Mouse (Mus musculus) liver, adult 2 months (tissue): ENCODE data around the gene Hist1h3d. TPM values are rescaled to one million over a fixed set of nuclear protein-coding genes. Genes with fewer than 3 reads are reported as not detected.
"Not testable (repeated sequence)": the region's sequence is repeated elsewhere in the genome, so short reads cannot be mapped to it uniquely, and the experiment has no call there.

Experiments used
- DNase-seq: peaks from one replicate; pipeline ENCODE4 v3.0.0-alpha.2; 2011; ENCODE audit warnings: low read depth, low spot score; ENCODE audit errors: extremely low read depth
- H3K27ac ChIP-seq: fragments of 200-500 bp; replicated peaks from 2 replicates; pipeline ENCODE4 v1.5.1; 2012; ENCODE audit warnings: low read depth, mild to moderate bottlenecking, control low read depth, inconsistent platforms, low read length; ENCODE audit not compliant: insufficient read depth
- H3K27me3 ChIP-seq: fragments of 200-500 bp; 2 replicates; pipeline ENCODE4 v1.6.1; 2012; ENCODE audit warnings: mild to moderate bottlenecking, moderate library complexity, low read length, inconsistent platforms; ENCODE audit not compliant: control insufficient read depth, insufficient read depth
- H3K36me3 ChIP-seq: fragments of 200-500 bp; 2 replicates; pipeline ENCODE4 v1.6.1; 2012; ENCODE audit warnings: low read length, inconsistent platforms; ENCODE audit not compliant: control insufficient read depth, insufficient read depth
- H3K4me1 ChIP-seq: fragments of 200-500 bp; 2 replicates; pipeline ENCODE4 v1.6.1; 2011; ENCODE audit warnings: low read length; ENCODE audit not compliant: control insufficient read depth, insufficient read depth
- H3K4me3 ChIP-seq: fragments of 200-500 bp; 2 replicates; pipeline ENCODE4 v1.5.1; 2011; ENCODE audit warnings: low read depth, mild to moderate bottlenecking, control low read depth, low read length, moderate library complexity; ENCODE audit not compliant: insufficient read depth
- H3K79me2 ChIP-seq: fragments of 200-500 bp; 2 replicates; pipeline ENCODE4 v1.6.1; 2012; ENCODE audit warnings: inconsistent platforms, mild to moderate bottlenecking, low read length, moderate library complexity; ENCODE audit not compliant: control insufficient read depth, insufficient read depth
- H3K9ac ChIP-seq: fragments of 200-500 bp; 2 replicates; pipeline ENCODE4 v1.6.1; 2012; ENCODE audit warnings: low read depth, mild to moderate bottlenecking, control low read depth, inconsistent platforms, low read length
- CTCF ChIP-seq: fragments of 200-500 bp; IDR thresholded peaks from 2 replicates; pipeline ENCODE4 v1.5.1; 2011; ENCODE audit warnings: low read depth, low read length, control low read depth
- POLR2A ChIP-seq: fragments of 200-500 bp; IDR thresholded peaks from 2 replicates; pipeline ENCODE4 v1.6.1; 2011; ENCODE audit warnings: low read length, control low read depth; ENCODE audit not compliant: insufficient read depth; ENCODE audit errors: extremely low read depth
- WGBS: fragments of 180-500 bp; shearing (Covaris S2); methylation state at CpG from one replicate; pipeline ENCODE4 v1.1.7; 2018; 5-methylcytosine and 5-hydroxymethylcytosine counted together
- polyA plus RNA-seq: library from polyadenylated mRNA; depleted of rRNA; stranded (reverse); fragments of >200 nt; gene quantifications from 2 replicates; pipeline ENCODE4 v1.2.3, GENCODE M21; 2012
- total RNA-seq: library from RNA; depleted of rRNA; stranded (reverse); fragments of >200 nt; gene quantifications from 2 replicates; pipeline ENCODE4 v1.2.3, GENCODE M21; 2014

Gene Hist1h3d
- total and polyA plus RNA-seq, 2 experiments = 0.48 to 3.4 TPM

DNA sequence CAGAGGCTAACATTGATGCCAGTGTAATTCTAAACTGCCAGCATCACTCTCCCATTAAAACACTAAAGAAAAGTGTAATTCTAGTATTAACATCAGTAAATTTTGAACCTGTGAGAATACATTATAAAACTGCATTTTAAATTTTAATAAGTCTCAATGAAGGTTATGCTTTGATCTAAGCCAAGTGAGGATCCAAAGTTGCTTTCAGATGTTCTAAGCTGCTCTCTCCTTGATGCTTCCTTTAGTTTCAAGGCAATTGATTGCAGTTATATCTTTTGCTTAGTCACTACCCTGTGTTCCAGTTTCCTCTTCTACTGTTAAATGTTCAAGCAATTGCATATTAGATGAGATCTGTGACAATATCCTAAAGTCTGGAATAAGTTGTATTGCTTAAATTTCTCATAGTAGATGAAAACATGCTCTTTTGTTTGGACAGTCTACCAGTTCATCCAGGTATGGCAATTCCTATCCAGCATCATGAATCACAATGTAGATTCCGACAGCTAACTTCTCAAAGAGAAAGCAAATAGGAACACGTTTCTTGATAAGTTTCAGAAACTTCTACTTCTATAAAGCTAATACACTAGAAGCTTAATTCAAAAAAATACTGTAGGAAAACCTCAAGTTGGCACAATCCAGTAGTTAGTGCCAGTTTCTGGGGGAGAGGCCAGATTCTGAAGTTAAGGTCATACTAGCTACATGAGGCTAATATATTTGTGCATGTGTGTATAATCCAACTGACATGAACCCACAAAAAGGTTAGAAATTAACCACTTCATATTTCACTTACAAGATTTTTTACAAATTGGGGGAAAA, 3.1 kb upstream of the Hist1h3d start:
- TF ChIP-seq POLR2A = no peak
- no peak for TF ChIP-seq CTCF
- Histone ChIP-seq H3K79me2 (no peaks in the 10 kb centered on the region), H3K27ac (no peak overlapping the region), H3K4me1 (peaks cover 15% of the 10 kb centered on the region; the same call in 1 of the 2 replicates), H3K9ac (no peak overlapping the region), H3K36me3 (no peaks in the 10 kb centered on the region), H3K27me3 (no peaks in the 10 kb centered on the region), H3K4me3 (no peak overlapping the region; the same call in 1 of the 2 replicates)
- DNase-seq = no peak
- 47% methylated on average over 2 of the region's 2 CpGs for WGBS

DNA sequence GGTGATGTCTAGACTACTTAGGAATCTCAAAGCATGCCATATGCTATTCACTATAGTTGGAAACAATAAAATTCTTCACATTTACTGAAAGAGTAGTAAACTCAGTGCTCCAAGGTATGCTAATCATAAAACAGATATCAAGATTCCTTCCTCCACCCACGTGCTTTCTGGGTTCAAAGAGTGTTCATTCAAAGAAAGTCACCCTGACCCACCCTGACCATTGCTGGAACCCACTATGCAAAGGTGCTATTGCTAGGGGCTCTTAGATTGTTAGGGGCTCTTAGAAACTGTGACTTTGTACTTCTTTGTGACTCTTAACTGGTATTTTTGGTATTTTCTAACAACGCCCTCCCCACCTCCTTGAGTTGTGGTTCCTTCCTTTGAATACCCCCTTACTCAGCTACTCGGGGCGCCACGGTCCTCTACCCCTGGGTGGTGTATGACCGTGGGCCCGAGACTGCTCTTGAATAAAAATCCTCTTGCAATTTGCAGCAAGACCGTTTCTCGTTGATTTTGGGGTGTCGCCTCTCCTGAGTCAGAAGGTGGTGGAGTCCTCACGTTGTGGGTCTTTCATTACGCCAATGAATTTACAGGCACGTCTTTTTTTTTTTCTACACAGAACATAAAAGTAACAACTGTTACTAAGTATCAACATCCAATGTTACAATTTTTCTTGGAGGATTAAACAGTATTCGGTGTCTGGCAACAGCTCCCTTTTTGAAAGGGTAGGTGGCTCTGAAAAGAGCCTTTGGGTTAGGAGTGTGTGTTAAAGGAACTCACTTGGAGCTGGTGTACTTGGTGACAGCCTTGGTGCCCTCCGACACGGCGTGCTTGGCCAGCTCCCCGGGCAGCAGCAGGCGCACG, 2.3 kb upstream of the Hist1h3d start:
- not testable (repeated sequence) for H3K27me3 ChIP-seq, H3K27ac ChIP-seq

DNA sequence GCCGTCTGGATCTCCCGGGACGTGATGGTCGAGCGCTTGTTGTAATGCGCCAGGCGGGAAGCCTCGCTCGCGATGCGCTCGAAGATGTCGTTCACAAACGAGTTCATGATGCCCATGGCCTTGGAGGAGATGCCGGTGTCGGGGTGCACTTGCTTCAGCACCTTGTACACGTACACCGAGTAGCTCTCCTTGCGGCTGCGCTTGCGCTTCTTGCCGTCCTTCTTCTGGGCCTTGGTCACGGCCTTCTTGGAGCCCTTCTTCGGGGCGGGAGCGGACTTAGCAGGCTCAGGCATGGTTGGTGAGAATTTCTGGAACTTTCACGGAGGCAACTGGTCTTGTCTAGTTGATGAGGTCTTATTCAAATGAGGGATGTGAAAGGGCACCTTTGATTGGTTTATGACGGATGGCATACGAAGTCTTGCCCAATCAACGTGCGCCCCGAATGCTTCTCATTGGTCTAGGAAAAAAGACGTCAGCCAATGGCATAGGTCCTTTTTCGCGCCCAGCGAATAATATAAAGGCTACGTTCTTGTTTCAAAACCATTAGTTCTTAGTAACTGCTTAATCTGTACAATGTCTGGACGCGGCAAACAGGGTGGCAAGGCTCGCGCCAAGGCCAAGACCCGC, 1.6 kb upstream of the Hist1h3d start, which contains the start of the genes Hist1h2bf and Hist1h2ad:
Gene Hist1h2bf (minus strand): TSS at position 299 of the 627 bp plus-strand sequence.
Gene Hist1h2ad (plus strand): TSS at position 484 of the 627 bp plus-strand sequence.
- Histone ChIP-seq H3K27ac (peak within 1 kb of the TSS; percentile 41), H3K9ac (peak within 1 kb of the TSS; percentile 55; the same call in 1 of the 2 replicates), H3K4me1 (peaks cover 15% of the 10 kb centered on the region; the same call in 1 of the 2 replicates), H3K4me3 (peak within 1 kb of the TSS; percentile 59; the same call in 1 of the 2 replicates)
- peak; percentile 92 for DNase-seq
- H3K27me3 ChIP-seq, H3K79me2 ChIP-seq, H3K36me3 ChIP-seq: not testable (repeated sequence)
- WGBS = 4% methylated on average over 42 of the region's 42 CpGs

More for the DNA sequence above, 2.3 kb upstream of the Hist1h3d start:
- peak overlapping the region; percentile 59; the same call in 1 of the 2 replicates for H3K4me3 ChIP-seq
- not testable (repeated sequence) for H3K36me3 ChIP-seq, DNase-seq, H3K79me2 ChIP-seq
- 24% methylated on average over 20 of the region's 20 CpGs for WGBS
- peaks cover 15% of the 10 kb centered on the region; the same call in 1 of the 2 replicates for H3K4me1 ChIP-seq
- H3K9ac ChIP-seq = peak overlapping the region; percentile 51; the same call in 1 of the 2 replicates

DNA sequence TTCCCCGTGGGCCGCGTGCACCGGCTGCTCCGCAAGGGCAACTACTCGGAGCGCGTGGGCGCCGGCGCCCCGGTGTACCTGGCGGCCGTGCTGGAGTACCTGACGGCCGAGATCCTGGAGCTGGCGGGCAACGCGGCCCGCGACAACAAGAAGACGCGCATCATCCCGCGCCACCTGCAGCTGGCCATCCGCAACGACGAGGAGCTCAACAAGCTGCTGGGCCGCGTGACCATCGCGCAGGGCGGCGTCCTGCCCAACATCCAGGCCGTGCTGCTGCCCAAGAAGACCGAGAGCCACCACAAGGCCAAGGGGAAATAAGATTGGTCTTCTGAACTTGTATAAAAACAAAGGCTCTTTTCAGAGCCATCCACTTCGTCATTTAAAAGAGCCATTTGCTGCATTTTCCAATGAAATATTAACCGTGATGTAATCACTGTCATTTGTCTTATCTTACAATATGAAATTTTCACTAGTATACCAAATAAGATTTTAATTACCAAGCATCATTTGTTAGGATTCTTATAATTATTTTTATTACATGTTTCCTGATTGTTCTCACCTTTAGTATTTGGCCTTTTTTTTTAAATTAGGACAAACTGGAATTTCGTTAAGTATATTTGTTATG, 905 bp upstream of the Hist1h3d start:
- H3K27ac ChIP-seq, DNase-seq, H3K36me3 ChIP-seq, H3K27me3 ChIP-seq, H3K79me2 ChIP-seq, H3K9ac ChIP-seq: not testable (repeated sequence)
- WGBS = 7% methylated on average over 13 of the region's 39 CpGs
- H3K4me3 ChIP-seq = 0 out of 2 replicates have a peak overlapping the region, but pooled peaks have one; percentile 29
- H3K4me1 ChIP-seq = peaks cover 15% of the 10 kb centered on the region; the same call in 1 of the 2 replicates

DNA sequence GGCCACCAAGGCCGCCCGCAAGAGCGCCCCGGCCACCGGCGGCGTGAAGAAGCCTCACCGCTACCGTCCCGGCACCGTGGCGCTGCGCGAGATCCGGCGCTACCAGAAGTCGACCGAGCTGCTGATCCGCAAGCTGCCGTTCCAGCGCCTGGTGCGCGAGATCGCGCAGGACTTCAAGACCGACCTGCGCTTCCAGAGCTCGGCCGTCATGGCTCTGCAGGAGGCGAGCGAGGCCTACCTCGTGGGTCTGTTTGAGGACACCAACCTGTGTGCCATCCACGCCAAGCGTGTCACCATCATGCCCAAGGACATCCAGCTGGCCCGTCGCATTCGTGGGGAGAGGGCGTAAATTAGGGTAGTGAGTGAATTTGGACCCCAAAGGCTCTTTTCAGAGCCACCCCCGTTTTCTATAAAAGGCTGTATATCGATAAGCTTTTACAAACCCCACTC, 326 bp downstream of the Hist1h3d start:
- DNase-seq, H3K27ac ChIP-seq, H3K36me3 ChIP-seq, H3K27me3 ChIP-seq, H3K79me2 ChIP-seq: not testable (repeated sequence)
- Histone ChIP-seq H3K4me1 (peaks cover 15% of the 10 kb centered on the region; the same call in 1 of the 2 replicates), H3K9ac (peak overlapping the region; percentile 71), H3K4me3 (peak overlapping the region; percentile 50)
- WGBS = 7% methylated on average over 13 of the region's 40 CpGs
